Comparison of ENCODE assay signal across 8 mouse cellular contexts in genomic region chr7:31052251-31052635, GRCm38 (mm10). TPM values are rescaled to one million over a fixed set of nuclear protein-coding genes. Genes with fewer than 3 reads are reported as not detected.
DNase-seq lines count a peak whose midpoint lies in the region; ATAC-seq and TF ChIP-seq lines count a peak whose summit lies in the region.

No protein-coding gene starts in this region.

- WGBS in lung, embryonic 14.5 days: 5% methylated on average over 22 of the region's 22 CpGs
- WGBS in forebrain, embryonic 15.5 days: 2% methylated on average over 22 of the region's 22 CpGs
- 3% methylated on average over 22 of the region's 22 CpGs for WGBS in limb, embryonic 10.5 days
- 11% methylated on average over 22 of the region's 22 CpGs for WGBS in olfactory bulb, adult 2 months

- peak overlapping the region; percentile 51 for H3K4me2 ChIP-seq in lung, embryonic 14.5 days
- peak overlapping the region; percentile 36 for H3K4me2 ChIP-seq in forebrain, embryonic 15.5 days (replicated peaks)

- TF ChIP-seq POLR2A in olfactory bulb, adult 2 months (IDR thresholded peaks at IDR 0.05; ENCODE audit: insufficient read depth, low read depth, low read length): no peak

- H3K4me1 ChIP-seq in lung, embryonic 14.5 days (ENCODE audit: insufficient read depth): peaks cover 23% of the 10 kb centered on the region
- H3K4me1 ChIP-seq in forebrain, embryonic 15.5 days: peaks cover 39% of the 10 kb centered on the region
- H3K4me1 ChIP-seq in limb, embryonic 10.5 days: peaks cover 61% of the 10 kb centered on the region
- peaks cover 37% of the 10 kb centered on the region for H3K4me1 ChIP-seq in olfactory bulb, adult 2 months (ENCODE audit: control insufficient read depth, insufficient read depth, low read length)

- no peak for DNase-seq in lung, embryonic 14.5 days
- no peak for DNase-seq in lung, postnatal 4 days
- no peak for DNase-seq in limb, embryonic 10.5 days (ENCODE audit: low spot score)
- no peak for DNase-seq in spleen, adult 18-20 months
- no peak for DNase-seq in ovary, postnatal 14 days (ENCODE audit: low spot score)
- no peak for DNase-seq in spleen, postnatal 14 days (ENCODE audit: low spot score in 2 of 2)

- H3K36me3 ChIP-seq in lung, embryonic 14.5 days (ENCODE audit: insufficient read depth): no peaks in the 10 kb centered on the region
- H3K36me3 ChIP-seq in forebrain, embryonic 15.5 days: no peaks in the 10 kb centered on the region
- H3K36me3 ChIP-seq in limb, embryonic 10.5 days: no peaks in the 10 kb centered on the region

- no peak overlapping the region for H3K9ac ChIP-seq in lung, embryonic 14.5 days
- peak overlapping the region; percentile 13 for H3K9ac ChIP-seq in forebrain, embryonic 15.5 days (replicated peaks)

- no peak for ATAC-seq in lung, embryonic 14.5 days (ENCODE audit: insufficient read depth)
- no peak for ATAC-seq in forebrain, embryonic 15.5 days (replicated peaks)

- no peak overlapping the region for H3K27ac ChIP-seq in lung, embryonic 14.5 days (ENCODE audit: low read depth)
- H3K27ac ChIP-seq in forebrain, embryonic 15.5 days (replicated peaks): no peak overlapping the region
- no peak overlapping the region for H3K27ac ChIP-seq in limb, embryonic 10.5 days
- H3K27ac ChIP-seq in olfactory bulb, adult 2 months (ENCODE audit: insufficient read depth, low read depth, low read length): no peak overlapping the region

- peak overlapping the region; percentile 18; the same call in 1 of the 2 replicates for H3K4me3 ChIP-seq in lung, embryonic 14.5 days (ENCODE audit: low read depth, low read length)
- H3K4me3 ChIP-seq in forebrain, embryonic 15.5 days: peak overlapping the region; percentile 22
- peak overlapping the region; percentile 37 for H3K4me3 ChIP-seq in limb, embryonic 10.5 days
- 0 out of 2 replicates have a peak overlapping the region, but pooled peaks have one; percentile 0 for H3K4me3 ChIP-seq in olfactory bulb, adult 2 months (ENCODE audit: insufficient read depth, low read depth, low read length)

- peaks cover 51% of the 10 kb centered on the region for H3K27me3 ChIP-seq in lung, embryonic 14.5 days (ENCODE audit: insufficient read depth, low read length)
- peaks cover 40% of the 10 kb centered on the region for H3K27me3 ChIP-seq in forebrain, embryonic 15.5 days
- peaks cover 80% of the 10 kb centered on the region for H3K27me3 ChIP-seq in limb, embryonic 10.5 days (ENCODE audit: low read depth, poor library complexity, severe bottlenecking)

- TF ChIP-seq CTCF in lung, embryonic 14.5 days (IDR thresholded peaks at IDR 0.05; ENCODE audit: low read depth): no peak
- no peak for TF ChIP-seq CTCF in olfactory bulb, adult 2 months (IDR thresholded peaks at IDR 0.05; ENCODE audit: insufficient read depth, low read depth, low read length)

- no peaks in the 10 kb centered on the region for H3K9me3 ChIP-seq in lung, embryonic 14.5 days (ENCODE audit: low read depth, low read length)
- no peaks in the 10 kb centered on the region for H3K9me3 ChIP-seq in forebrain, embryonic 15.5 days
- H3K9me3 ChIP-seq in limb, embryonic 10.5 days (replicated peaks): no peaks in the 10 kb centered on the region

RNA-seq across cellular contexts. Expression of gene Fxyd7, which starts 1.0 kb away (rescaled TPM):
- polyA plus RNA-seq in lung, embryonic 14.5 days (2014; fragmentation: Nextera tagmentation; extraction: Ambion mirVana): 9.1 and 9.8 TPM in 2 replicates
- 49.2 and 60.4 TPM in 2 replicates for polyA plus RNA-seq in forebrain, embryonic 15.5 days (2015; fragmentation: Nextera tagmentation; extraction: Ambion mirVana)
- polyA plus RNA-seq in limb, embryonic 10.5 days (2016; fragmentation: Nextera tagmentation; extraction: Ambion mirVana): 0.30 and 1.3 TPM in 2 replicates
- polyA plus RNA-seq in olfactory bulb, adult 2 months (2012; ENCODE audit: insufficient read depth, insufficient read length, low replicate concordance, missing spikeins): not detected in 2 replicates

RNA-seq across cellular contexts. Expression of gene Fxyd1, which starts 4.8 kb away (rescaled TPM):
- 51.4 and 56.6 TPM in 2 replicates for polyA plus RNA-seq in lung, embryonic 14.5 days (2014; fragmentation: Nextera tagmentation; extraction: Ambion mirVana)
- 8.2 and 14.7 TPM in 2 replicates for polyA plus RNA-seq in forebrain, embryonic 15.5 days (2015; fragmentation: Nextera tagmentation; extraction: Ambion mirVana)
- 6.2 and 7.7 TPM in 2 replicates for polyA plus RNA-seq in limb, embryonic 10.5 days (2016; fragmentation: Nextera tagmentation; extraction: Ambion mirVana)
- not detected in 2 replicates for polyA plus RNA-seq in olfactory bulb, adult 2 months (2012; ENCODE audit: insufficient read depth, insufficient read length, low replicate concordance, missing spikeins)

RNA-seq across cellular contexts. Expression of gene Lgi4, which starts 6.9 kb away (rescaled TPM):
- polyA plus RNA-seq in lung, embryonic 14.5 days (2014; fragmentation: Nextera tagmentation; extraction: Ambion mirVana): 0.13 and 0.38 TPM in 2 replicates
- 0.20 and 0.26 TPM in 2 replicates for polyA plus RNA-seq in forebrain, embryonic 15.5 days (2015; fragmentation: Nextera tagmentation; extraction: Ambion mirVana)
- polyA plus RNA-seq in limb, embryonic 10.5 days (2016; fragmentation: Nextera tagmentation; extraction: Ambion mirVana): 0.13 and 0.16 TPM in 2 replicates
- not detected in 2 replicates for polyA plus RNA-seq in olfactory bulb, adult 2 months (2012; ENCODE audit: insufficient read depth, insufficient read length, low replicate concordance, missing spikeins)

RNA-seq across cellular contexts. Expression of gene Fxyd5, which starts 10.0 kb away (rescaled TPM):
- 40.4 and 43.9 TPM in 2 replicates for polyA plus RNA-seq in lung, embryonic 14.5 days (2014; fragmentation: Nextera tagmentation; extraction: Ambion mirVana)
- polyA plus RNA-seq in forebrain, embryonic 15.5 days (2015; fragmentation: Nextera tagmentation; extraction: Ambion mirVana): 13.4 and 14.7 TPM in 2 replicates
- polyA plus RNA-seq in limb, embryonic 10.5 days (2016; fragmentation: Nextera tagmentation; extraction: Ambion mirVana): 8.0 and 8.1 TPM in 2 replicates
- polyA plus RNA-seq in olfactory bulb, adult 2 months (2012; ENCODE audit: insufficient read depth, insufficient read length, low replicate concordance, missing spikeins): not detected in 2 replicates

RNA-seq across cellular contexts. Expression of gene Fxyd3, which starts 24.3 kb away (rescaled TPM):
- 30.7 and 34.0 TPM in 2 replicates for polyA plus RNA-seq in lung, embryonic 14.5 days (2014; fragmentation: Nextera tagmentation; extraction: Ambion mirVana)
- not detected in 2 replicates for polyA plus RNA-seq in forebrain, embryonic 15.5 days (2015; fragmentation: Nextera tagmentation; extraction: Ambion mirVana)
- 7.6 and 10.0 TPM in 2 replicates for polyA plus RNA-seq in limb, embryonic 10.5 days (2016; fragmentation: Nextera tagmentation; extraction: Ambion mirVana)
- not detected in 2 replicates for polyA plus RNA-seq in olfactory bulb, adult 2 months (2012; ENCODE audit: insufficient read depth, insufficient read length, low replicate concordance, missing spikeins)
